Mouse (Mus musculus) hindbrain, embryonic 10.5 days (tissue): ENCODE data around the gene Bco2. TPM values are rescaled to one million over a fixed set of nuclear protein-coding genes. Genes with fewer than 3 reads are reported as not detected.
A peak's percentile ranks its signal among the peaks of the same experiment; 100 is the strongest.

ENCODE experiments used
- DNase-seq: peaks from one replicate; pipeline ENCODE4 v3.0.0-alpha.2; 2017; ENCODE audit warnings: low spot score
- H3K27ac ChIP-seq: fragments of 300-500 bp; sonication (generic); 2 replicates; pipeline ENCODE4 v1.5.1; 2016; ENCODE audit warnings: mild to moderate bottlenecking, moderate library complexity
- H3K27me3 ChIP-seq: fragments of 300-500 bp; sonication (generic); 2 replicates; pipeline ENCODE4 v1.6.1; 2016; ENCODE audit warnings: mild to moderate bottlenecking; ENCODE audit not compliant: poor library complexity, insufficient read depth, severe bottlenecking
- H3K36me3 ChIP-seq: fragments of 300-500 bp; sonication (generic); 2 replicates; pipeline ENCODE4 v1.6.1; 2016; ENCODE audit warnings: mild to moderate bottlenecking, moderate library complexity
- H3K4me1 ChIP-seq: fragments of 300-500 bp; sonication (generic); replicated peaks from 2 replicates; pipeline ENCODE4 v1.6.1; 2016; ENCODE audit warnings: mild to moderate bottlenecking
- H3K4me3 ChIP-seq: fragments of 300-500 bp; sonication (generic); 2 replicates; pipeline ENCODE4 v1.5.1; 2016; ENCODE audit warnings: mild to moderate bottlenecking, moderate library complexity
- H3K9me3 ChIP-seq: fragments of 300-500 bp; sonication (generic); 2 replicates; pipeline ENCODE4 v1.6.1; 2016; ENCODE audit warnings: mild to moderate bottlenecking, moderate library complexity
- WGBS: fragments of 180-500 bp; shearing (Covaris S2); methylation state at CpG from one replicate; pipeline ENCODE4 v1.1.7; 2016; 5-methylcytosine and 5-hydroxymethylcytosine counted together
- polyA plus RNA-seq: library from polyadenylated mRNA; unstranded; fragments of >200 nt; fragmentation: Nextera tagmentation; extraction: Ambion mirVana; gene quantifications from 2 replicates; pipeline ENCODE4 v1.2.1, GENCODE M21; 2016

Bco2 gene
- polyA plus RNA-seq, 1 experiment from 2014 or later, result 0.18 TPM

DNA sequence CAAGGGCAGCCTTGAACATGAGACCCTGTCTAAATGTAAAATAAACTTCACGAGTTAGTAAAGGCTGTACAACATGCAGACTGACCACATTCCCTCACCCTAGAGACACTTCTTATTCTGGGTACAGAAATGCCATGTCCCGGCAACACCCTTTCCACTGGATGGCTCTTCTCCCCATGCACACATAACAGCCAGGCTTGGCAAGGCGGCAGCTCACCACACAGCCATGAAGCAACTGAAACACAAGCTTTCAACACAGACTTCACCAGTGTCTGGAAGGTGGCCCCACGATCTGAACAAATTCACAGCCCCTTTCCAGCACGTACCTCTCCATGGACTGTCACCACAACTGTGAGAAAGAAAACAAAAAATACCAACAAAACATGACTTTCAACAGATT, 30.0 kb downstream of the Bco2 start:
- Histone ChIP-seq H3K4me1 (peaks cover 17% of the 10 kb centered on the region), H3K4me3 (no peak overlapping the region), H3K36me3 (peaks cover 16% of the 10 kb centered on the region), H3K9me3 (no peaks in the 10 kb centered on the region), H3K27ac (no peak overlapping the region), H3K27me3 (no peaks in the 10 kb centered on the region)
- 87% methylated on average over 5 of the region's 5 CpGs for whole genome bisulfite sequencing
- no peak for DNase-seq

DNA sequence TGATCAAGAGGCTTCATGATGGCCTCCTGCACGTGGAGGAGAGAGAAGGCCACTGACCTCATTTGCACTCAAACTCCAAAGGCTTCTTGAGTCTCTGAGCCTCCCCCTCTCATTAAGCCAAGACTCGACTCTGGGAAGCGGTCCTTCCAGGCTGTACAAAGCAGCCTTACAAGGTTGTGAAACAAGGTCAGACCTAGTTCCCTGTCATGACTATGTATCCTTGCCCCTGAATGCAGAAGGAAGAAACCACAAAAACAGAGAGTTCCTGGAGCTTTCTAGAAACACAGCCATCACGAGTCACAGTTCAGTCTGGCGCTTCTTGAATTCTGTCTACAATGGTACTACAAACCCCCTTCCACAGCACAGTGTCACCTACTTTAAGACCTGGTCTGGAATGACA, 32.4 kb downstream of the Bco2 start:
- no peak overlapping the region for H3K4me3 ChIP-seq
- peaks cover 10% of the 10 kb centered on the region for H3K4me1 ChIP-seq
- peaks cover 16% of the 10 kb centered on the region for H3K36me3 ChIP-seq
- DNase-seq, result no peak
- H3K27me3 ChIP-seq, result no peaks in the 10 kb centered on the region
- H3K9me3 ChIP-seq, result no peaks in the 10 kb centered on the region
- H3K27ac ChIP-seq, result no peak overlapping the region
- WGBS, result 90% methylated on average over 5 of the region's 5 CpGs

DNA sequence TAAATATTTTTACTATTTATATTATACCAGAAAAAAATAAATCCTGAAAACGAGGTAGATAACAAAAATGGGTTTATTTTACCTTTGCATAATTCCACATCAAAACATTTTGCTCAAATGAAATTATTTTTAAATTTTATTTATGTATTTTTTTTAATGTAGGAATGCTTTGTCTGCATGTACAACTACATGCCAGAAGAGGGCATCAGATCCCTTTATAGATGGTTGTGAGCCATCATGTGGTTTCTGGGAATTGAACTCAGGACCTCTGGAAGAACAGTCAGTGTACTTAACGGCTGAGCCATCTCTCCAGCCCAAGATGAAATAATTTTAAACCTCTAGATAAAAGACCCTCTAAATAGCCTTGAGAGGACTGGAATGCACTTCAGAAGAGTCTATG, 33.4 kb downstream of the Bco2 start:
- H3K9me3 ChIP-seq, result no peaks in the 10 kb centered on the region
- no peaks in the 10 kb centered on the region for H3K4me1 ChIP-seq
- no peak for DNase-seq
- H3K27ac ChIP-seq, result no peak overlapping the region
- H3K27me3 ChIP-seq, result no peaks in the 10 kb centered on the region
- H3K4me3 ChIP-seq, result no peak overlapping the region
- H3K36me3 ChIP-seq, result peaks cover 16% of the 10 kb centered on the region
- 60% methylated on average over 2 of the region's 2 CpGs for WGBS

DNA sequence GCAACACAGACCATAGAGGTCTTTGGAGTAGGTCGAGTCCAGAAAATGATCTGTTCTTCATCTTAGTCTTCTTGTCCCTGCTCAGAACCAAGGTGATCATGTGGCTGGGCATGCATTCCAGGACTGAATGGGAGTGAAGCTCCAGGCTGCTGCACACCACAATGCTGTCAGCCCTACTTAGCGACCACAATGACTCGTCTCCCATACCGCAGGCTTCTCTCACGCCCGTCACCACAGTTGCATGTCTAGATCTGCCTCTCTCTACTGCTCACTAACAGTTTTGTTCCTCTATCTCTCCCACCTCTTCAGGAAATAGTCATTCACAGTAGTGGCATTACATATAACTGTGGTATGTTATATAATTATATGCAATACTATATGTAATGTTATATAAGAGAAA, 34.2 kb downstream of the Bco2 start:
- Histone ChIP-seq H3K9me3 (no peaks in the 10 kb centered on the region), H3K27me3 (no peaks in the 10 kb centered on the region), H3K4me3 (no peak overlapping the region), H3K4me1 (no peaks in the 10 kb centered on the region), H3K36me3 (peaks cover 16% of the 10 kb centered on the region), H3K27ac (no peak overlapping the region)
- WGBS, result 89% methylated on average over 6 of the region's 6 CpGs
- DNase-seq, result no peak

DNA sequence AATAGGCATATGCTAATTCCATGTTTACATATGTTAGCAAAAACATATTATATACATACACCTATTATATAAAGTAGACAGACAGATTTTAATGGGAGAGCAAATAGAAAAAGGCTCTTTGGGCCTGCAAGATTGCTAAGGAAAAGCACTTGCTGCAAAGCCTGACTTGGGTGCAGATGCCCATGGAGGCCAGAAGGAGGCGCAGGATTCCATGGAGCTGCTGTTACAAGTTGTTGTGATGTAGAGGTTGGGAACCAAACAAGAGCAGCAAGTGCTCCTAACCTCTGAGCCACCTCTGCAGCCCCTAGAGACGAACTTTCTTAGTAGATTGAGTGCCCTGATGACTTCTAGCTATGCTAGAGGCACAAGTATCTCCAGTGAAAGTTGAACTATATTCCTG, 36.2 kb downstream of the Bco2 start:
- peak; percentile 35 for DNase-seq
- no peaks in the 10 kb centered on the region for H3K27me3 ChIP-seq
- H3K27ac ChIP-seq, result no peak overlapping the region
- H3K36me3 ChIP-seq, result peaks cover 4% of the 10 kb centered on the region; the same call in 1 of the 2 replicates
- H3K9me3 ChIP-seq, result no peaks in the 10 kb centered on the region
- WGBS, result 11% methylated on average over 2 of the region's 2 CpGs
- H3K4me1 ChIP-seq, result no peaks in the 10 kb centered on the region
- no peak overlapping the region for H3K4me3 ChIP-seq

DNA sequence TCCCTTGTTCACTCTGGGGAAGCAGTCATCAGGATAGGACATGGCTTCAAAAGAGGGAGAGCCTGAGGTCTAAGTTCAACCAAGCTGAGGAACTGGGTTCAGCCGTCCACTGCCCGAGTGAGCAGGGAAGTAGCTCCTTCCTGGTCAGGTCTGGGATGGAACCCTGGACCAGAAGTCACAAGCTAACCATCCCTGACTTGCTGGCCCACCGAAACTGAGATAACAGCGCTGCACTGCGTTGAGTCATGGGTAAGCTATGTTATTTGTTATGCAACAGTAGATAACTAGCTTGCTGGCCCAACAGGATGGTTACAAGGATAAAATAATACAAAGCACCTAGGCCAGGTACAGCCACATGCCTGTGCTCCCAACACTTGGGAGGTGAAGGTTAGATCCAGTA, 39.5 kb downstream of the Bco2 start:
- no peak for DNase-seq
- Histone ChIP-seq H3K9me3 (no peaks in the 10 kb centered on the region), H3K4me3 (no peak overlapping the region), H3K27ac (no peak overlapping the region), H3K27me3 (no peaks in the 10 kb centered on the region), H3K4me1 (no peaks in the 10 kb centered on the region), H3K36me3 (no peaks in the 10 kb centered on the region)
- 84% methylated on average over 5 of the region's 5 CpGs for WGBS

DNA sequence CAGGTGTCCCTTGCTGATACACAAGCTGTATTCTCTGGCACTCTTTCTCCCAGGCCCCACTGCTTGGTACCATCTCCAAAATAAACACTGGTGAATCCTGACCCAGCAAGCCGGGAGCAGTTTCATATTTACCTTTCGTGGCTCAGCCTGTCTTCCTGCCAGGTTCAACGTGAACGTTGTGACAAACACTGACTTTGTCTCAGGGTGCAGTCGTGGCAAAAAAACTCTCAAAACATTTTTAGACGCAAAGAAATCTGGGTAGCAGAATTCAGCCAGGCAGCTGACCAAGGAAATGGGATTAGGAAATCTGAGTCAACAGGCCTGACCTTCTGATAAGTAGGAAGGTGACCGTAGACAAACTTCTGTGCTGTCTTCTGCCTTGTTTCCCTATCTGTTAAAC, 47.4 kb downstream of the Bco2 start:
- WGBS, result 84% methylated on average over 7 of the region's 7 CpGs

DNA sequence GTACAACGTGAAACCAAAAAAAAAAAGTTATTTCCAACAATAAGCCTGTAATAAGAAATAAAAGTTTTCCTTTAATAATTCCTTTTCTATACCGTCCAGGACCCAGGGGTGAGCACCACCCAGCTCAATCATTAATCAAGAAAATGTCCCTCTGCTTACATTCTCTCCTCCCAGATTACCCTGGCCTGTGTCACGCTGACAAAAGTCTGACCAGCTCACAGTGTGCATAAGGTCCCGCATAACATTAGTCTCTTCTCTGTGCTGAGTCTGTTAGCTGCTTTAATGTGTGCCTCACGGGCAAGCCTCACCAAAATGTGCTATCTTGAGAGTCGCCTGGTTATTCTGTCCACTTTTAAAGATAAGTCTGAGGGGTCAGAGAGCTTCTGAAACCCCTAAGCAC, 49.6 kb downstream of the Bco2 start:
- no peaks in the 10 kb centered on the region for H3K36me3 ChIP-seq
- no peak overlapping the region for H3K4me3 ChIP-seq
- H3K4me1 ChIP-seq, result peaks cover 10% of the 10 kb centered on the region
- no peaks in the 10 kb centered on the region for H3K27me3 ChIP-seq
- no peaks in the 10 kb centered on the region for H3K9me3 ChIP-seq
- WGBS, result 72% methylated on average over 6 of the region's 6 CpGs
- H3K27ac ChIP-seq, result no peak overlapping the region
- DNase-seq, result no peak

More for the DNA sequence above, 47.4 kb downstream of the Bco2 start:
- no peaks in the 10 kb centered on the region for H3K36me3 ChIP-seq
- H3K27ac ChIP-seq, result no peak overlapping the region
- H3K27me3 ChIP-seq, result no peaks in the 10 kb centered on the region
- no peak for DNase-seq
- H3K4me3 ChIP-seq, result no peak overlapping the region
- no peaks in the 10 kb centered on the region for H3K9me3 ChIP-seq
- peaks cover 6% of the 10 kb centered on the region; the same call in 1 of the 2 replicates for H3K4me1 ChIP-seq

DNA sequence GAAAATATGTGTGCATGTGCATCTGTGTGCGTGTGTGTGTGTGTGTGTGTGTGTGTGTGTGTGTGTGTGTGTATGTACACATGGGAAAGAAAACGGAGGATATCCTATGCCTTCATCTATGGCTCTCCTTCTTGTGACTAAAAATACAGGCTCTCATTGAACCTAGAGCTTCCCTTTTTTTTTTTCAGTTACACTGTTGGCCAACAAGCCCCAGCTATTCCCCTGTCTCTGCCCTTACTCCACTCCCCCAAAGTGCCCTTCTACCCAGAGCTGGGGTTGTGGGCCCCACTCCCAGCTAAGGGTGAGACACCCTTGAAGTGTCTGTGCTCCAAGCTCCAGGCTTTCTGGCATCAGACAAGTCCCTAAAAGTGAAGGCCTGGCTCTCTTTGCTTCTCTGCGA, 52.0 kb downstream of the Bco2 start:
- Histone ChIP-seq H3K4me1 (peaks cover 11% of the 10 kb centered on the region), H3K27me3 (no peaks in the 10 kb centered on the region), H3K9me3 (no peaks in the 10 kb centered on the region), H3K27ac (no peak overlapping the region), H3K36me3 (no peaks in the 10 kb centered on the region), H3K4me3 (no peak overlapping the region)
- DNase-seq, result no peak
- WGBS, result 80% methylated on average over 3 of the region's 3 CpGs

DNA sequence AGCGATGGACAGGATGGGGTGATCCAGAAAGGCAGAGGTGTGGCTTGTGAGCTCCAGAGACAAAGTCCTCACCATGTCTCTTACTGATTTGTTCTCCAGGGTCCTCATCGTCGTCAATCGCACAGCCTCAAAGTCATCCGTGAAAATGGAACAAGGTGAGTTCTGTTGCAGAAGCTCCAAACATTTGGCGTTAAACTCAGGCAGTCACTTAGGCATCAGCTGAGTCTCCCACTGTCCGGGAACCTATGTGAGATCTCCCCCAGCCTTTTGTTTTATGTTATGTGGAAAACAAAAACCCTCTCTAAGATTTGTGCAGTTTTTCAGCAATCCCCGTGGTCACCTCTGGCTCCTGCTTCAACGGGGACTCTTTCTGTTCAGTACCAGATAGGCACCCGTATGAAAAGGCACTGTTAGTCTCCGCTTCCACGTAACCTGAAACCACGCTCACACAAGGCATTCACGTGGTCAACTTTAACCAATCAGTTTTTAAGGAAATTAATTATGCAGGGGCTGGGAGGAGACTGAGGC, 53.9 kb downstream of the Bco2 start:
- peak; percentile 53 for DNase-seq
- Histone ChIP-seq H3K36me3 (no peaks in the 10 kb centered on the region), H3K27ac (peak overlapping the region; percentile 74), H3K4me1 (peaks cover 22% of the 10 kb centered on the region), H3K27me3 (no peaks in the 10 kb centered on the region), H3K4me3 (peak overlapping the region; percentile 43), H3K9me3 (no peaks in the 10 kb centered on the region)
- 29% methylated on average over 14 of the region's 14 CpGs for WGBS

DNA sequence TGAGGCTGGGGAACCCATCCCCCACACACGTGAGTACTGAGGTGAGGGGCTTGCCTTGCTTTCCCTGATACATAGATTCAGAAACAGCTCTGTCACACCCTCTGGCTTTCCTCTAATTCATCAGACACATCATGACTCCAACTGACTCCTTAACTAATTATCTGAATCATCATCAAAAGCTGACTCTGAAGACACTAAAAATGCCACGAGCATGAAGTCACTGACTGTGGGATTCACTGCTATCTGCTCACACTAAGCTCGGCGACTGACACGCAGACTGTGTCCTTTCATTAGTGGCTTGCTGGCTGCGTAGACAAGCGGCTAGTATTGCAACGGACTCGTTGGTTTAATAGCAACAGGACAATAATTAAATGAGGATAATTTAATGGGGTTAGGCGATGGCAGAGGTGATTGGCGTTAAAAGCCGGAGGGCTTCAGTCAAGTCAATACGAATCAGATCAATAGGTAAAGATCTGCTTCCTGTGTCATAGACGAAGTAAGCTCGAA, 54.5 kb downstream of the Bco2 start:
- DNase-seq, result no peak
- Histone ChIP-seq H3K36me3 (no peaks in the 10 kb centered on the region), H3K9me3 (no peaks in the 10 kb centered on the region), H3K4me1 (peaks cover 22% of the 10 kb centered on the region), H3K27ac (peak overlapping the region; percentile 74; the same call in 1 of the 2 replicates), H3K4me3 (peak overlapping the region; percentile 43), H3K27me3 (no peaks in the 10 kb centered on the region)
- WGBS, result 78% methylated on average over 15 of the region's 15 CpGs

DNA sequence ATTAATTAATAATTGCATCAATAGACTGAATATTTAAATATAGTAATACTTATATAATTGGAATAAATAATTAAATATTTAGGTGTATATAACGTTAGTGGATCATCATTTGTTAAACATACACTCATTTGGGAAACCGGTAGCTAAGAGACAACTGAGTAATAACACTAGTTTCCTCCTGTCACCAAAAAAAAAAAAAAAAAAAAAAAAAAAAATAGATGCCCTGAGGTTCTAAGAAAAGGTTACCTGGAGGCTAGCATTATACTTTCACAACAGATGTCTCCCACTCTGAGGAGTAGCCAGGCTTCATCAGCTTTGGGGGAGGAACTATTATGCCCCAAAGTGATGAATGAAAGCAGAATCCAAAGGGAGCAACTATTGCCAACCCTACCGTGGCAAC, 55.2 kb downstream of the Bco2 start:
- Histone ChIP-seq H3K27ac (no peak overlapping the region), H3K4me3 (no peak overlapping the region), H3K36me3 (no peaks in the 10 kb centered on the region), H3K9me3 (no peaks in the 10 kb centered on the region), H3K27me3 (no peaks in the 10 kb centered on the region), H3K4me1 (peaks cover 23% of the 10 kb centered on the region)
- 86% methylated on average over 3 of the region's 3 CpGs for WGBS
- DNase-seq, result no peak

DNA sequence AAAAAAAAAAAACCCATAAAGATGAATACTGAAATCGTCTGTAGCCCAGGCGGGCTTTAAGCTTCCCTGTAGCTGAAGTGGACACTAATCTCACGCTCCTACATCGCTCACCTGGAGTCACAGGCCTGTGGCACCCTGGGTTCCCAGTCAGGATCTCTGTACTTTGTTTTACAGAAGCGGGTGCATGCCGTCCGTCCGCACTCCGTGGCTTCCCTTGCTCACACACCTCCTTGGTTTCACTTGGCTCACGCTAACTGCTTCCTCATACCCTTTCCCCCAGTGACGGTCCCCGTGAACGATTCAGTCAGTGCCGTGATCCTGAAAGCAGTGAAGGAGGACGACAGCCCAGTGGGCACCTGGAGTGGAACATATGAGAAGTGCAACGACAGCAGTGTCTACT, 56.2 kb downstream of the Bco2 start:
- WGBS, result 88% methylated on average over 16 of the region's 16 CpGs
- H3K27ac ChIP-seq, result no peak overlapping the region
- DNase-seq, result no peak
- H3K4me3 ChIP-seq, result no peak overlapping the region
- peaks cover 26% of the 10 kb centered on the region for H3K4me1 ChIP-seq
- no peaks in the 10 kb centered on the region for H3K9me3 ChIP-seq
- H3K36me3 ChIP-seq, result no peaks in the 10 kb centered on the region
- H3K27me3 ChIP-seq, result no peaks in the 10 kb centered on the region

DNA sequence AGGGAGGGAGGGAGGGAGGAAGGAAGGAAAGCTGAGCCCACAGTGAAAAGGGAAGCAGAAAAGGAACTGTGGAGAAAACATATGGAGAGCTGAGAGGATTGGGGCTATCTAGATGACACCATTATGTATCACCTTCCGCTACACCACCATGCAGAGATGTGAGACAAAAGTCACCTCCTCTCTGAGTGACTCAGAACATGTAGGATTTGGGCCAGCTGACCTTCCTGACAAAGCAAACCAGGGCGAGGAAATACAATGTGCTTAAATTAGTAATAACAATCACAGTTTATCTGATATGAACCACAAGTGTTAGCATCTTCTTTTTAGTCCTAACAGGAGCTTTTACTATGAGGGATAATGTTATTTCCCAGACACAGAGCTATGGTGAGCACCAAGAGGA, 57.4 kb downstream of the Bco2 start:
- H3K9me3 ChIP-seq, result no peaks in the 10 kb centered on the region
- peaks cover 26% of the 10 kb centered on the region for H3K4me1 ChIP-seq
- 87% methylated on average over 2 of the region's 2 CpGs for WGBS
- DNase-seq, result no peak
- H3K36me3 ChIP-seq, result no peaks in the 10 kb centered on the region
- no peak overlapping the region for H3K27ac ChIP-seq
- H3K27me3 ChIP-seq, result no peaks in the 10 kb centered on the region
- no peak overlapping the region for H3K4me3 ChIP-seq
